Mouse (Mus musculus) layer of hippocampus, adult 2 months (tissue): ENCODE results near the gene Dnajc10. TPM values are rescaled to one million over a fixed set of nuclear protein-coding genes. Genes with fewer than 3 reads are reported as not detected.
A peak's percentile ranks its signal among the peaks of the same experiment; 100 is the strongest.

ENCODE experiments used
- DNase-seq, 2 experiments: peaks; one replicate each; pipeline ENCODE4 v3.0.0; 2022; ENCODE audit warnings: low spot score in 2 of 2
- H3K27ac ChIP-seq: fragments of 200-600 bp; 2 replicates; pipeline ENCODE4 v1.8.1; 2022
- H3K4me3 ChIP-seq: fragments of 200-600 bp; 2 replicates; pipeline ENCODE4 v1.8.1; 2022; ENCODE audit warnings: mild to moderate bottlenecking
- CTCF ChIP-seq: fragments of 200-600 bp; conservative IDR thresholded peaks from 2 replicates; pipeline ENCODE4 v1.8.1; 2022; ENCODE audit warnings: antibody characterized with exemption, mild to moderate bottlenecking, moderate library complexity
- total RNA-seq, 2 experiments: library from RNA; stranded (reverse); gene quantifications; 2 replicates each; pipeline ENCODE4 v1.2.3; 2021

Dnajc10 gene
- total RNA-seq, 2 experiments from 2014 or later, result 61.4 to 62.7 TPM

DNA sequence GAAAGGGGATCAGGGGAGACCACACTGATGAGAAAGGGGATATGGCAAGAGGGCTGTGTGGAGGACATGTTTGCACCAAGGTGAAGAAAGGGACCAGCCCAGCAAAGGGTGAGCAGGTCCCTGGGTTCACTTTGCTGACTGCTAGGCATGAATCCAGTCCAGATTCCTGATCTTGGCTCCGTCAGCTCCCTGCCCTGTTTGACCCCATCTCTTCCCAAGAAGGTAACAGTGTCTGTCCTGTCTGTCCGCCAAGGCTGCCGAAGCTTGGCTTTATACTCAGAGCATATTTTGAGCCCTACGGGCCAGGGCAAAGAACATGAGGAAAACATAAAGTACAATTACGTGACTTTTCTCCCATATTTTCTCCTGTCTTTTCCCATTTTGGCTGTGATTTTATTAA, 64.6 kb downstream of the Dnajc10 start:
- no peak for DNase-seq
- Histone ChIP-seq H3K27ac (no peak overlapping the region), H3K4me3 (no peak overlapping the region)
- no peak for TF ChIP-seq CTCF

- no peak for DNase-seq
- Histone ChIP-seq H3K4me3 (no peak overlapping the region), H3K27ac (no peak overlapping the region)
- no peak for TF ChIP-seq CTCF
Observed at GRCm38 (mm10) chr2:80384447-80384846, 69.2 kb downstream of the Dnajc10 start.

DNA sequence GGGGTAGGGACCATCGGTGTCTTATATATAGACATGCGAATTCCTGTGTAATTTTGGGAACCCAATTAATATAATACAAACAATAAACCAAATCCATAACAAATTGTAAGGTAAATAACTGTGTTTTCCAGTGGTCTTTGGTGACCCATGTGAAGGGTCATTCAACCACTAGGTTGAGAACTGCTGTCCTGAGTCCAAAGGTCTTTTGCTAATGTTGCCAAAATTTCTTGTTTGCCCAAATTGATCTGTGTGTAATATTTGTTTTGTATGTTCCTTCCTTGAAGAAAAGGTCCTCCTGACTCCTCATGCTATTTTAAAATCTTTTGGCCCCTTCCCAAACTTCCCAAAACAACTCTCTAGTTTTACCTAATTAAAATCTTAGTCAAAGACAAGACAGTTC, 71.0 kb downstream of the Dnajc10 start:
- Histone ChIP-seq H3K4me3 (no peak overlapping the region), H3K27ac (no peak overlapping the region)
- no peak for TF ChIP-seq CTCF
- no peak for DNase-seq

DNA sequence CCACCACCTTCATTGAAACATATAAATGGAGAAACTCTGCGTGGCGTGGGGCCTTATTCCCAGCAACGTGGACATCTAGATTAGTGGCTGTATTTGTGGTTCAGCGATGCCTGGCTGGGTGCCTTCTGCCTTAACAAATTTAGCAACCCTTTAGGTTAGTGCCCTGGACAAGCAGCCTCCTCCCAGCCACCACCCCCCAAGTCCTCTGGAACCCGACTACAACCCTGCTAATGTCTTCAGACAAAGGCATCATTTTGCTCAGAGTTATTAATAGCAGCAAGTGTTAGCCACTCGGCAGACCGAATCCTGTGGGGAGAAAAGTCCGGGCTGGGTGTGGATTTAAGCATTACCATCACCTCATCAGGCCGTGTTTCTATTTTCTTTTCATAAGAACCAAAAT, 72.4 kb downstream of the Dnajc10 start:
- no peak for TF ChIP-seq CTCF
- no peak for DNase-seq
- peak overlapping the region; percentile 83 for H3K27ac ChIP-seq
- H3K4me3 ChIP-seq, result no peak overlapping the region

DNA sequence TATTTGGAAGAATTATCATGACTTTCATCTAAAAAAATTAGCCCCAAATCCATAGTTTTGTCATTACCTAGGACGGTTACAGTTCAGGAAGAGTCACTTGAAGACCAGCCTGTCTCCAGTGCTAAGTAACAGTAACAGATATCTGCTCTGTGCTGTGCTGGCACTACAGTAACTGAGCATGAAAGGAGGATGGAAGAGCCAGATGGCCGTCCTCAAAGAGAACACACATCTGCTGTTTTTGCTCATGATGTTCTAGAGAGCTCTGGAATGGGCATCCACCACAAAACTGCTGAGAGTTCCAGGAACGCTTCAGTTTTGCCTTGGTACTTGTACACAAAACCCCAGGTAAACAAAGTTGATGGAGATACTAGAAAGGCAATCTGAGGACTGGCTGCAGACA, 73.1 kb downstream of the Dnajc10 start:
- H3K4me3 ChIP-seq, result no peak overlapping the region
- H3K27ac ChIP-seq, result peak overlapping the region; percentile 83
- no peak for TF ChIP-seq CTCF
- DNase-seq, result peak; percentile 58 to 62

- Histone ChIP-seq H3K4me3 (no peak overlapping the region), H3K27ac (no peak overlapping the region)
- no peak for DNase-seq
- TF ChIP-seq CTCF, result no peak
Observed at GRCm38 (mm10) chr2:80396057-80396456, 80.8 kb downstream of the Dnajc10 start.

DNA sequence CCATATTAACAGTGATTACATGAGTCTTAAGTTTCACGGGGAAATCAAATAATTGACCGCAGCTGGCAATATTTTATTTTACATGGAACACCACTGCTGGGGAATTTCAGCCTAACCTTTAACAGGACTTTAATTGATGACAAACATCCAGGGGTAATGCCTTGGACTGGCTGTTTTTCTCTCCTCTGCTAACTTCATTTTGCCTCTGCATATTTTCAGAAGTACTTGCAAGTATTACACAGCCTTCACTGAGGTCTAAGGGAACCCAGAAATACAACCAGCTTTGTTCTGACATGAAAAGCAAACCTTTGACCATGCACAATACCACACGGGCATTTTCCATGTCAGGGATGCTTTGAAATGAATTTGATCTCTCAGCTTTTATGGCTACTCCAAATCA, 81.6 kb downstream of the Dnajc10 start:
- no peak overlapping the region for H3K4me3 ChIP-seq
- DNase-seq, result no peak
- no peak overlapping the region for H3K27ac ChIP-seq
- no peak for TF ChIP-seq CTCF

DNA sequence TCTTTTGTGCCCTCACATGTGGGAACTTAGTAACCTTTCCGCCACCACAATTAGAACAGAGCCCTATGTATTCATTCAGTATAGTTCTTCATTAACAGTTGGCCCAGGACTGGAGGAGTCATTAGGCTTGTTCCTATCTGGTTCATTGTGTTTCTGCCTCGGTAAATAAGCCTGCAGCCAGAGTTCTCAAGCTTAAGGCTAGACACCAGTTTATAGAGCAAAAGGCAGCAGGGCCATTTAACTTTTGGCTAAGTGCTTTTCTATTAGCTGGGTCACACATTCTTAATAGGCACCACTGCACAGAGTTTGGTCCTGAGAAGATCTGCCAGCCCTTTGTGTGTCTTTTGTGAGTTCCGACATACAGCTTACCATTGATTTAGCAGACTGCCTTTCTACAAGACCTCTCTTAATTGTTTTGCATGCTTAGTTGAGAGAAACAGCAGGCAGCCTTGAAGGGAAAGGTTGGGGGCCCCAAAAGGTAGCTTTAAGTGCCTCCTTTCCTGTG, 83.4 kb downstream of the Dnajc10 start:
- DNase-seq, result no peak
- Histone ChIP-seq H3K27ac (no peak overlapping the region), H3K4me3 (no peak overlapping the region)
- TF ChIP-seq CTCF, result no peak

Other genes starting within 250 kb of the Dnajc10 start
- gene Pde1a, start 186.0 kb upstream of the Dnajc10 start, total RNA-seq, result 100 to 1,000 TPM; 144 to 153 TPM
- not detected for gene Prdx6b, start 23.0 kb upstream of the Dnajc10 start, total RNA-seq
- 10 to 100 TPM; 29.3 to 33.6 TPM for gene Frzb, start 132.2 kb downstream of the Dnajc10 start, total RNA-seq